Mouse (Mus musculus) right cerebral cortex, postnatal 10 days (tissue): ENCODE results near the gene Dync2li1.

ENCODE experiments used
- DNase-seq, 2 experiments: peaks; one replicate each; pipeline ENCODE4 v3.0.0; 2021; ENCODE audit warnings: low spot score in 2 of 2

Gene Dync2li1

DNA sequence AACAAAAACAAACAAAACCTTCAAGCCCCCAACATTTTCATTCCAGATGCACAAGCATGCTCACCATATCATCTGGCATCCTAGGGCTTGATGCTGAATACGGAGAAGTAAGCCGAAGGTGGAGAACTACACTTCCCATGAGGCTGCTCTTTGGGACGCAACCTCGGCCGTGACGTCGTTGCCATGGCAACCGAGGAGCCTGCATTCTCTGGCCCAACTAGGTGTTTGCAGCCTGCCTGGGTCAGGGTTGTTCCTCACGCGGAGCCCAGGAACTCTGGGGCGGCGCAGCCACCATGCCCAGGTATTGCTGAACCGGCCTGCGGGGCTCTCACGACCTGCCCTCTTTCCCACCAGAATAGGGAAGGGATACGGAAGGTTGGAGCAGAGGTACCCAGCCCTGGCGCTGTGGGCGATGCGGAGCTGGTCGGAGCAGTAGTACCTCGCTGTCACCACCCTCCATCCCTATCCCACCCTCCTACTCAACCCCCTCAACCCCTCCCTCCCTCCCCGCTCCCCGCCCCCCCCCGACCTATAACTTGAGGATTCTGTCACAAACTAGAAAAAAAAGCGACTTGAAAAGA lies at the start of gene Dync2li1:
TSS of gene Dync2li1 (plus strand) at position 221 of the 581 bp plus-strand sequence.
- DNase-seq = peak; percentile 96 to 97

DNA sequence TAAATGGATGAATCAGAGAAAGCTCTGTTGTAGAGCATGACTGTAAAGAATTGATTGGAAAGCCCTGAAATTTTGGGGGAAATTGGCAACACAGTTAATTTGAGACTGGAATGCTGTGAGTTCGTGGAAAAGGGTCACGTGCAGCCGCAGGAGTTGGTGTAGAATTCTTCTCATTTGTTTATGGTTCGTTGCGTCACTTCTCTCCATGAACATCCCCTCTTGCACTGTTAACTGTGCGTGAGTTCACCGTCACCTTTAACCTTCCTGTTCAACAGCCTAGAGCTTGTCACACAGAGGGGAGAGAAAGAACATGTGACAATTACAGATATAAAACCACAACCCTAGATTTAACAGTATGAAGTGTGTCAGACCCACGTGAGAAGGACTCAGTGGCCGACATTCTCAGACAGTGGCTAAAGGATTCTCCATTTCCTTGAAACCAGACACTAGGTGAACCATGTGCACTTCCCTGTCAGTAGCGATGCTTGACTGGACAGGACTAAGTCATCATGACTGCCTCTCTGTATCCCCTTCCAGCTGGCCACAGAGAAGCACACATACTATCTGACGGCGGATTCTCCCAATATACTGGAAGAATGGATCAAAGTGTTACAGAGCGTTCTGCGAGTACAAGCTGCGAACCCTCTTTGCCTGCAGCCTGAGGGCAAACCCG lies 49.5 kb upstream of the Dync2li1 start:
- DNase-seq = no peak

DNA sequence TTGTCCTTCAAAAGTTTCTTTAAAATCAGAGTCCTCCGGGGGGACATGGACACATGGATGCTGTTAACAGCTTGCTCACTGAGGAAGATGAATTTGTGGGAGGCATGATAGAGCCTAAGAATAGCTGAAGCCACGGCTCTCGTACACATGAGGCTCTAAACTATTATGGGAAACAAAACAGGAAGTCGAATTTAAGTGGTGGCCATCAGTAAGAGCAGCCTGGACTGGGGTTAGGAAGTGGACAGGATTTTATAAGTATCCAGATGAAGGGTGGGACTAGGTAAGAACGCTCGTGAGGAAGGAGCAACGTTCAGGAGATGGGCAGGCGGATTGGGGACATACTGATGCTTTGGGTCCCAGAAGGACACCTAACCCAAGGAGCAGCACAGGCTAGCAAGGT lies 47.0 kb upstream of the Dync2li1 start:
- DNase-seq = no peak

DNA sequence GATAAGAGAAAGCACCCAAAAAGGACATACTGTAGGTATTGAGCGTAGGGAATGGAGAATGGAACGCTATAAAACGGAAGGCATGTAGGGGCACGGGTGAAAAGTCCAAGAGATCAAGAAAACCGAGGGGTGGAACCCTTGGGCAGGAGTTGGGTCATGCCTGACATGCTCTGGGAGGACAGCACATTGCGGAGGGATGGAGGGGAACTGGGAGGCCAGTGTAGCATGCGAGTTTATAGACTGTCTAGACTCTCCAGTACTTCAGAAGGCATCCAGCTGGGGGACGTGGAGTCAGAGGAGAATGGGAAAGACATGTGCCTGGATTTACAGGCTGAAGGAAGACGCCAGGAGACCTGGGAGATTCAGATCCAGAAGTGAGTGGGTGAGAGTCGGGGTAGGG lies 46.5 kb upstream of the Dync2li1 start:
- no peak for DNase-seq

DNA sequence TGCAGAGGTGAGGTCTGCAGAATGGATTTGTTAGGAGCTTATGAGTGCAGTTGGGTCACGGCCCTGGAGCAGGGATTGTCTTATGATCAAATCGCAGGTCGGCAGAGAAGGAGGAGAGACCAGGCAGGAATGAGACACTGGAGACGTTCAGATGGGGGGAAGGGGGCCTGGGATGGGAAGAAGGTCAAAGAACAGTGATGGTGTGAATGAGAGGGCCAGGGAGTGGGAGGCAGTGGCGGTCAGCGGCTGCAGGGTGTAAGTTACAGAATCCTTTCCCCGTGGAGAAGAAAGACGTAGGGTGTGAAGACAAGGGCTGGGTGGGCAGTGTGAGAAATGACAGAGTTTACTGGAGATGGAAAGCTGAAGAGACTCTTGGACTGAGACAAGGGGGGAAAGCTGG lies 45.5 kb upstream of the Dync2li1 start:
- DNase-seq = no peak

DNA sequence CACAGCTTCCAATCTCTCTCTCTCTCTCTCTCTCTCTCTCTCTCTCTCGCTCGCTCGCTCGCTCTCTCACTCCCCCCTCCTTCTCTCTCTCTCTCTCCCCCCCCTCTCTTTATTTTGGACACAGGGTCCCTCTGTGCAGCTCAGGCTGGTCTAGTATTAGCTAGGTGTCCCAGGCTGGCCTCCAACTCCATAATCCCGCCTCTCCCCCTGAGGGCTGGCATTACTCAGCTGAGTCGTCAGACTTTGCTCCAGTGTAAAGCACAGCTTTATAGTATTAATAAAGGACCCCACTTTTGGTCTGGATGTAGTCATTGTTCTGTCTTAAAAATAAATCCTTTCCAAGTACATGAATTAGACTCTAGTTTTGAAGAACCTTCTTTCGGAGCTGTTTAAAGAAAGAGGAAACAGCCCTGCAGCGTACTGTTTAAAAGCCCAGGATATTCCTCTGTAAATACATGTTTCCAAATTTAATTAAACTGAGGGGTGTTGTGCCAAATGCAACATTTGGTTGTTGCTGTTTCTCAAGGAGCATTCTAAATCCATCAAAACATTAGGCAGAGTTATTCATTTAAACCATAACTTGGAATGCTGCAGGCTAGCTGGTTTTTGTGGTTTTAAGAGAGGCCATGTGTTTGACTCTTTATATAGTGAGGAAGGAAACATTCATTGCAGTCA lies 44.4 kb upstream of the Dync2li1 start:
- DNase-seq = no peak

DNA sequence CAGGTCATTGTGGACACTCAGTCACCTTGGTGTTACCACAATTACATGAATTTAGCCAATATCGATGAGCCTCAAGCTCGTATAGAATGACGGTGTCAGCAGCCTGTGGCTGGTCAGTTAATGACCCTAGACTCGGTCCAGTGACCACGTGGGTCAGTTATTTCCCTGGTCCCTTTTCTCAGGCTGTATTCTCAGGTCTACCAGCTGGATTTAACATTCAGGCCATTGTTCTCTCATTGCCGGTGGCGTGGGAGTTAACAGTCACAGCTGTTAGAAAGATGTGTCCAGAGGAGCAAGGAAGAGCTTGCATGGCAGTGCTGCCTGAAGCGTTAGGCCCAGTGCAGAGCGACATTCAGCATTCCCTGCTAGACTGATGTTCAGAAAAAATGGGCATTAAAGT lies 42.2 kb upstream of the Dync2li1 start:
- no peak for DNase-seq

DNA sequence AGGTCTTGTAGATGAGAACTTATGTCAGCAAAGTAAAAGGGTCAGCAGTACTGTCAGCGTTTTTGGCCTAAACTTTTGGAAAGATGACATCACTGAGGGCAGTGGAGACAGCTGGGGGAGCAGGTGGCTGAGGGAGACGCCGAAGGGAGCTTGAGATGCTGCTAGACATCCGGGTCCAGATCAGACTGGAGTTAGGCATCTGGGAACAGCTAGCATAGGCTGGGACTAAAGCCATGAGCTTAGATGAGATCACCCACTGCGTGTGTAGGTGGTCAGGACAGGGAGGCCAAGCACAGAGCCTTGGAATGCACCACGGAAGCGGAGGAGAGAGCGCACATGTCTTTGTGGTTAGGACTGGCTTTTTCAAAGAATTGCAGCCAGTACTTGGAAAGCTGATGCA lies 41.2 kb upstream of the Dync2li1 start:
- DNase-seq = peak; percentile 39 to 63

DNA sequence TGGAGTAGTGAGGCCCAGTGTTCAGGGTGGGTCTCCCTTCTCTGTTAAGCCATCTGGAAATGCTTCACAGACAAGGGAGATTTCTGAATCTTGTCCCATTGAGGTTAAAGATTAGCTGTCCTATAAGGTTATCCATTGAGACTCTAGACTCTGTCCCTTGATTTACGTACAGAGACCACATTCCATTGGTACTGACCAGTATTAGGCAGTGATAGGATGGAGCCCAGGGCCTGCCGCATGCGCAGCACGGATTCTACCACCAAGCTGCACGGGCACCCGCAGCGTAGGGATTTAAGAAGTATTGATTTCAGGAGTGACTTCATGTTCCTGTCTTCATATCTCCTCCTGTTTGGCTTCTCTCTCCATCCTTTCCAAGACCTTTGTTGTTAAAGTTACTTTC lies 36.2 kb upstream of the Dync2li1 start:
- no peak for DNase-seq

DNA sequence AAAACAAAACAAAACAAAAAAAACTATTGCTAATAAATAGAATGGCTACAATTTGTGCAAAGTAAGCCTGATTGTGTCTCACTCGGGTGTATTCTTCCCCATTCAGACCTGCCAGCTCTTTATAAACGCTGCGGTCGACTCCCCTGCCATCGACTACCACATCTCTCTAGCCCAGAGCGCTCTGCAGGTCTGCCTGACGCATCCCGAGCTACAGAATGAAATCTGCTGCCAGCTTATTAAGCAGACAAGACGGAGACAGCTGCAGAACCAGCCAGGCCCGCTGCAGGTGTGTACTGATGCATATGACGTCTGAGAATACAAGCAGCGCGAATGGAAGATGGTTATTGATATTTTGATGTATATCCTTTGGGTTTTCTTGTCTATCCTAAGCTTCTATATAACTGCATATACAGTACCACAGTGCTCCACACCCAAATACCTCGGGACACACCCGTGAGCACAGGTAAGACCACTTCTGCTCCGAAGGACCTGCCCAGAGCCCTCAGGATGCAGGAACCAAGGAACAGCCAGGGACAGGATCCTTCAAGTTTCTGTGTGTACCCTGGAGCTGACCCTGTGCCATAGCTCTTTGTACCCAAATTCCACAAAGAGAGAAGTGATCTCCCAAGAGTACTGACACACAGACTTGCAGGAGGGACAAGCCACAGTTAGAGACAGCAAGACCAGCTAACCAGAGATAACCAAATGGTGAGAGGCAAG lies 34.7 kb upstream of the Dync2li1 start:
- DNase-seq = peak in 1 of 2 experiments; percentile 22

DNA sequence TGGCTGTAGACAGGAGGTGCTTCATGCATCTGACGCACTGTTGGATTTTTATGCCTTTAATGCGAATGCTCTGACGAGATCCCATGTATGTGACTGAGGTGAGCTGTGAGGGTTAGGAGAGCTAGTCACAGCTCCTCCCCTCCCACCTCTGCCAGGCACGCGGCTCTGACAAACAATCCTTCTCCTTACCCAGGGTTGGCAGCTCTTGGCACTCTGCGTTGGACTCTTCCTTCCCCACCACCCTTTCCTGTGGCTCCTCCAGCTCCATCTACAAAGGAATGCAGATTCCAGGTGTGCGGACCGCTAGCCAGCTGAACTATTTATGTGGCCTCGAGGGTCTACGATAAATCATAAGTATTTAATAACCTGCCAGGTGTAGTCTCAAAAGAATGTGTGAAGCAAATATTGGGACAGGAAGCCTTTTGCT lies 30.3 kb upstream of the Dync2li1 start:
- DNase-seq = no peak

DNA sequence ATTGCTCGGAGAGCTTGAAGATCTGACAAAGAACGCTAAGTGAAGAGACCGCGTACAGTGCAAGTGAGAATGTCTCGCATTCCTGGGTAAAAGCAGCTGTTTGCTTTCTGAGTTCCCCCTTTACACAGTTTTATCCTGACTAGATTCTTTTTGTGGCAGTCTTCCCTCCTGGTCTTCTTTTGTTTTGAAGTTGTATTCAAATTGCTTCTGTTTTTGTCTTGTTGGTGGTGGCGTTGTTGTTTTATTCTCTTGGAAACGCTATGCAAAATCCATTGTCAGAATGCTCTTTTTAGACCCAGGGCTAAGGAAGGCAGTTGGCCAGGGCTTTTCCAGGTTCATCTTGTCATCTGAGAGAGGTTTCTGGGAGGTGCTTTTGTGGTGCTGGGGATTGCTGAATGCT lies 29.8 kb upstream of the Dync2li1 start:
- no peak for DNase-seq

DNA sequence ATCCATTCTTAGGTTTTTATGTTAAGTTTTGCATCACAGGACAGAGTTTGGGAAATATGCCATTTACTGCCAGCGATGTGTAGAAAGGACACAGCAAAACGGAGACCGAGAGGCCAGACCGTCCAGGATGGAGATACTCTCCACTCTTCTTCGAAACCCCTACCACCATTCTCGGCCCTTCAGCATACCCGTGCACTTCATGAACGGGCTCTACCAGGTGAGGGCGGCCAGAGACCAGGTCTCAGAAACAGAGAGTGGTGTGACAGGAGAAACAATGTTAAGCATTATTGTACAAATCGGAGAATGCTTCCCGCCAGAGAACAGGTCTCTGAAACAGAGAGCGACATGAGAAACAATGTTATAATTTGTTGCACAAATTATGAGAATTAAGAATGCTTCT lies 28.4 kb upstream of the Dync2li1 start:
- peak in 1 of 2 experiments; percentile 13 for DNase-seq

DNA sequence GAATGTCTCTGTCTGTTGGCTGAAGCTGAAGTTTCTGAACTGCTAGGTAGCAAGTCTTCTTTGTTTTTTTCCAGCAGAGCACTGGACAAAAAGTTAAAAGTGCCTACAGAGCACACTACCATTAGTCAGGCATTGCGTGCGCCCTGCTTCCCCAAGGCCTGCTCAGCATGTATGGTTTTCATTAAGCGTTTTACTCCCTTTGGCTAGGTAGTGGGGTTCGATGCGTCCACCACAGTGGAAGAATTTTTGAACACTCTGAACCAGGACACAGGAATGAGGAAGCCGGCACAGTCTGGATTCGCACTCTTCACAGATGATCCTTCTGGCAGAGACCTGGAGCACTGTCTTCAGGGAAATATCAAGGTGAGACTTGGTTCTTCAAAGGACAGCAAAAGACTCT lies 27.4 kb upstream of the Dync2li1 start:
- DNase-seq = peak in 1 of 2 experiments; percentile 9

DNA sequence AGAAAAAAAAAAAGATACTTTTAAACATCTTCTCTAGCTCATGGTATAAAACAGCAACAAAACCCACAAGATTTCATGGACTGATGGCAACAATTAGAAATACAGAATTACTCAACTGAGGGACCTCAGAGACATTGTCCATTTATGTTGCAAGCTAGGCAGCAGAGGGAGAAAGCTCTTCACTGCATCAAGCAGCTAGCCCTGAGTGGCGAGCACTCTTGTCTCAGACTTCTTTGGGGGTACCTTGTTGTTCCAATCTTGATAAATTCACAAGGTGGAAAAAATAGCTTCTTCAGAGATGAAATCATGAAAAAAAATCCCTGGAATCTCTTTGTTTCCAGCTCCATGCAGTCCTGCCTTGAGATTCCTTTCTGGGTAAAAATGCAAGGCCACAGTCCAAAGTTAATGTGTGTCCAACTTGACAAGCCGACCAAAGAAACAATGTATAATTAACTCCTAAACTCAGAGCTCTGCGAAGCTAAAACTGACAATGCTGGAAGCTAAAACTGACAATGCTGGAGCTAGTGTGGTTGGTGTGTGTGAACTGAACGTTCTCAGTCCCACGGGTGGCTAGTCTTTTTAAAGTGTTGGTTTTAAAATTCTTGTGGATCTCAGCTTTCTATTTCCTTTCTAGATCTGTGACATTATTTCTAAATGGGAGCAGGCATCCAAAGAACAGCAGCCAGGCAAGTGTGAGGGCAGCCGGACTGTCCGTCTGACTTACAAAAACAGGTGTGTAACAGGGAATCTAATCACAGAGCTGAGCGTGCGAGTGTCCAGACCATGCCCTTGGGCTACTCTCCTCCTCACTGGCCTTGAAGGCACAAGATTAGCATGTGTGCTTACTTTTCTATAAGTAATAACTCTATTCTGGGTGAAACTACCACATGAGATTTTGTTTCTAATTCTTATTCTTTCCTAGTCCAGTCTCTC lies 26.0 kb upstream of the Dync2li1 start:
- peak in 1 of 2 experiments; percentile 17 for DNase-seq

DNA sequence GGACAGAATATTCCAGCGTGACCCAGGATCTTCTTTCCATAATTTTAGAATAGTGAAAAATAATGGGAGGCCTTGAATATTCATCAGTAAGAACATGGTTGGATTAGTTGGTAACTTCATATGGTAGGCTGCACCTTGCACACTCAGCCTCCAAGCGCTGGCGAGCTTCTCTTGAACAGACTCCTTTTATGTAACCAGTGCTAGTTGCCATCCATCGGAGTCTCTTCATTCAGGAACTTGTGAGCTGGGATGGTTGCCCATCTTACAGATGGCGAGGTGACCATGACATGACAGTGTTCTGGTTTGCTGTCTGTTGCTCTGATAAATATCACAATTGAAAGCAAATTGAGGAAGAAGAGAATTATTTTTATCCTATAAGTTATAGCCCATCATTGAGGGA lies 24.5 kb upstream of the Dync2li1 start:
- DNase-seq = peak in 1 of 2 experiments; percentile 18

DNA sequence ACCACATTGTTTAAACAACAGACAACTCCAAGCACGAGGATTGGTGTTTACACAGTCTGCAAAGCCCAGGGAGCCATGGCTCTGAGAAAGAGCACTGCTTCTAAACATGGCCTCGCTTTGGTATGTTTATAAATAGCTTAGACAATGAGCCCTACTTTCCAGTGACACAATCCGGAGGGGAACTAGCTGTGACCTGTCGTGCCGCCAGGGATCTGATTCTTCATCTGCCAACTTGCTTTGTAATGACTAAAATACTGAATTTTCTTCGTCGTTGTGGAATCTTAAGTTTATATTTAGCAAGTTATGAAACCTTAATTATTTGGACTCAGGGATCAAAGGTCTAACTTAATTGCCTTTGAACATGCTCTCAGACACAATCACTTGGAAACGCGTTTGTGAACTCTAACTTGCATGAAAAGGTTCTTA lies 23.1 kb upstream of the Dync2li1 start:
- peak in 1 of 2 experiments; percentile 26 for DNase-seq

DNA sequence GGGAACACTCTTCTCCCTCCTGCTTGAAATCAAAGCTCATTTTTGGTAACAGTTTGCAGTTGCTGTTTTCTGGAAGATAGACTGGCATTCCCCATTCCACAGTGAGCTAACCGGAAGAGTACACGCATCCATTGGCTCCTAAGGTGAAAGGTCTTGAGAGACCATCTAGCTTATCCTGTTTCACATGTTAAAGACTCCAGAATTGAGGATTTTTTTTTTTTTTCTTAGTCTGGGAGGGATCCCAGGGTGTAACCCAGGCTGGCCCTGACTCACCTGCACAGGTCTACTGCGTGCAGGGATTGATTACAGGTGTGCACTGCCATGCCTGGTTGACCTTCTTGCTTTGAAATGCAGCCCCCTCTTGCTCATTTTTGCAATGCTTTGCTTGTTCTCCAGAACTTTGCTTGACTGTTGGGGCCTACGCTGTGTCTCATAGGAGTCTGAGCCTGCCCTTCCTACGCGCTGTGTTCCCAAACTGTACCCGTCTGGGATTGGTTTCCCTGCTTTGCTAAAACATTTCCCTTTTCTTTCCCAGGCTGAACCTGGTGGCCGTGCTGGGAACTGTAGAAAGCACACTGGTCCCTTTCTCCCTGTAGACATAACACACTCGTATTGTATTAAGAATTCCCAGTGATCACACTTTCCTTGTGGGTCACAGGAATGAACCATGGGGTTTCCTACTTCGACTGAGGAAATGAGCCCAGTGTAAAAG lies 22.4 kb upstream of the Dync2li1 start:
- DNase-seq = peak in 1 of 2 experiments; percentile 15

DNA sequence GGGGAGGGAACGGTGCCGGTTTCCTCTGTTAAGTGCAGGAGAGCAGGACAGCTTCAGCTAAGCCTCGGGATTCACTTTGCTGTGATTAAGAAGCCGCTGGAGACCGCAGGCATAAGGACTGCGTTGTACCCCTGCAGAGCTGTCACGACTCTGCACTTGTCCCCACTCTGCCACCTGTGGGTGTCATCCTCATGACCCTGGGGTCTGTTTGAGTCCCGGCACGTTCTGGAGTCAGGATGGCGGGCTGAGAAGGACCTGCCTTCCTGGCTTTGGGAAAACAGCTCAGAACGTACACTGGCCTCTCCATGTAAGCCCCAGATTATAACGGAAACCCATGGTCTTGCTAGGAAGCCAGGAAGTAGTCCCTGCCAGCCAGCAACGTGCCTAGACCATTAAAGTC lies 19.3 kb upstream of the Dync2li1 start:
- no peak for DNase-seq

DNA sequence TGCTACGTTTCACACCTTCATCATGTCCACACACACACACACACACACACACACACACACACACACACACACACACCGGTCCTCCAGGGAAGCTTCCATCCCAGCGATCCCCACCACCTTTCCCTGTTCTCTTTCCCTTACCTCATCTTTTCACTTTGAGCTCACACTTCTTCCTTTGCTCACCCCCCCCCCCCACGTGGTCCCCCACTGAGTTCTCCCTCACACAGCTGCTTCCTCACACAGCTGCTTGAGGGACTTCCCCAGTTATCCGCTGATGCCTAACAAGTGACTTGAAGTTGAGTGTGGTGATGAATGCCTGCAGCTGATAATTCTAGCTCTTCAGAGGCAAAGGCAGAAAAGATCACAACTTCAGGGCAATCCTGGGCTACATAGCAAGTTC lies 18.7 kb upstream of the Dync2li1 start:
- DNase-seq = no peak

DNA sequence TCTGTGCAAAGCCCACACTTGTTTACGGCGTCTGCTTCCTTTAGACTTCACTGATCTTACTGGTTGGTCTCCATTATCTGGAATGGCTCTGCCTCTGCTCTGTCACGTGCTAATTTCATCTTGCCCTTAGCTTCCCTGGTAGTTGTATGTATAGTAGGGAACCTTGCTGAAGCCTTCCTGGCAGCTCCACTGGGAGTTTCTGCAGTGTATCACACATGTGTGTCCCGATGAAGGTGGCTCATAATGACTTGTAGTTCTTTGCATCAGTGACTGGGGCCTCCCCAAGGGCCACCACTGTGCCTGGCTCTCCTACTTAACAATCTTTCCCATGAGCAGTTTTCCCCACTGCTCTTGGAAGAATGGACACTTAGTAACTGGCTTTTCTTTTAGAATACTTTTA lies 17.7 kb upstream of the Dync2li1 start:
- DNase-seq = no peak
